Mouse (Mus musculus) frontal cortex, postnatal 10 days (tissue): ENCODE measurements at regions not wholly inside any gene's neighbourhood (a gene's known extent, or its start where the extent isn't known, plus 50 kb on each side); places are given as distances from the start of the nearest gene placed in this dataset.

Experiments used
- DNase-seq, 2 experiments: peaks; one replicate each; pipeline ENCODE4 v3.0.0; 2022; ENCODE audit warnings: low spot score in 2 of 2, mixed read lengths in 1 of 2

DNA sequence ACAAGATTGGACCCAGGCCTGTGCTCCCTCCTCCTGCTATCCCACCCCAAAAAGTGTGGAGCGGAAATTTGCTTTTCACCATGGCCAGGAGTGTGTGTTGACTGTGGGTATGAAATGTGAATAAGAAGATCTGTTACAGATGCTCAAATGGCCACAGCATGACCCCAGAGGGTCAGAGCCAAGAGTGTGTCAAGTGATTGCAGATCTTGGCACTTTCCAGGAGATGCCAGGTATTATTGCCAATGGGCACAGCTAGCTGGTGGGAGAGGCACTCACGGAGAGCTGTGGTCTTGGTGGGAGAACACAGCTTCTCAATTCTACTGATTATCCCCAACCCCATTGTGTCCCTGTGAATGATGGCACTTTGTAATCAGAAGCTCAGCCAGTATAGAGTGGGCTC lies 62.7 kb downstream of the Smim20 start:
- no peak for DNase-seq

GRCm38 (mm10) chr5:53336704-53337103 lies 69.8 kb downstream of the Smim20 start:
- DNase-seq: no peak

GRCm38 (mm10) chr5:53337816-53338215 lies 70.9 kb downstream of the Smim20 start:
- no peak for DNase-seq

GRCm38 (mm10) chr5:53345164-53345563 lies 78.3 kb downstream of the Smim20 start:
- no peak for DNase-seq

DNA sequence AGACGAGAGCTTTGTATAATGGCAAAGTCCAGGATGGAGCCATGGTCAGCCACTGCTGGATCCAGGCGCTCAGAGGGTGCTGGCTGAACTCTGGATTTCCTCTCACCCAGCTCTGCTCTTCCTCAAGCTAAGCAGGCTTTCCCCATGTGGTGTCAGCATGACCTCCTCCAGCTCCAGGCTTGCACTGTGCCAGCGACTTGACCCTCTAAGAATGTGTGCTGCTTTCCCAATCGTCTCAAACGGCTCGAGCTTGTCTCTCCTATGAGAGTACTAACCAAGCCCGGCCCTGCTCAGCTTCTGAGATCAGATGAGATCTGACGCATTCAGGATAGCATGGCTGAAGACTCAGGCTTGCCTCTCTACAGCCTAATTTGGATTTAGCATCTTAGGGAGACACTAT lies 79.1 kb downstream of the Smim20 start:
- DNase-seq: no peak

DNA sequence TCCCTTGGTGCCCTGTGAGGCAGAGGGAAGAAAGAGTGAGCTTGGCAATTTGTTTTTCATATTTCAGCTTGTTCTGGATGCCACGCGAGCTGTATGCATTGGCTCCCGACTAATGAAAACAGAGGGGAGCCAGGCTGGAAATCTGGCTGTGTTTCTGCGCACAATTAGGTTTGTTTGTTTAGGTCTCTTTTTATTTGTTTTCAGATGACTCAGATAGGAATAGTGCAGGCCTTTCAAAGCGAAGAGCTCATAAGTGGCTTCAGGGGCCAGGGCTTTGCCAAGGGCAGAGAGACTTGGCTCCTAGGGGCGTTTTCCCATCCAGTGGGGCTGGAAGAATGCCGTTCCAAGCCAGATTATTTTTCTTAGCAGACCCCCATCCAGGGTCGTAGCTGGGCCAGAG lies 79.9 kb downstream of the Smim20 start:
- no peak for DNase-seq

- no peak for DNase-seq
These were observed 86.0 kb downstream of the Smim20 start for GRCm38 (mm10) chr5:53352852-53353251.

DNA sequence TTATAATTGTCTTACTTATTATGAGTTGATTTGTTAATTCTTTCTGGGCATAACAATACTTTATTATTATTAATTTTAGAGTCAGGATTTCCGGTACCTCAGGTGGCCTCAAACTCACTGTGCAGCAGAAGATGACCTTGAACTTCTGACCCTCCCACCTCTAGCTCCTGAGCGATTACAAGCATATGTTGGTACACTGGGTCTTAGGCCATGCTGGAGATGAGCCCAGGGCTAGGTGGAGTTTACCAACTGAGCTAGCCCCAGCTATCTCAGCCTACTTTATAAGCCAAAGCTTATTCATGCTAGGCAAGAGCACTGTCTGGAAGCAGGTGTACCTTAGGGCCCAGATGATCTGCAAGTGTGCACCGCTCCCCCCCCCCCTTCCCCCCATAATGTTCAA lies 87.4 kb downstream of the Smim20 start:
- DNase-seq: no peak

GRCm38 (mm10) chr5:53355069-53355468 lies 88.2 kb downstream of the Smim20 start:
- peak; percentile 58 to 82 for DNase-seq

GRCm38 (mm10) chr5:53357086-53357608 lies 90.3 kb downstream of the Smim20 start:
- no peak for DNase-seq

GRCm38 (mm10) chr5:53358181-53358580 lies 91.3 kb downstream of the Smim20 start:
- no peak for DNase-seq

- no peak for DNase-seq
These were observed 93.0 kb downstream of the Smim20 start for GRCm38 (mm10) chr5:53359887-53360286.

DNA sequence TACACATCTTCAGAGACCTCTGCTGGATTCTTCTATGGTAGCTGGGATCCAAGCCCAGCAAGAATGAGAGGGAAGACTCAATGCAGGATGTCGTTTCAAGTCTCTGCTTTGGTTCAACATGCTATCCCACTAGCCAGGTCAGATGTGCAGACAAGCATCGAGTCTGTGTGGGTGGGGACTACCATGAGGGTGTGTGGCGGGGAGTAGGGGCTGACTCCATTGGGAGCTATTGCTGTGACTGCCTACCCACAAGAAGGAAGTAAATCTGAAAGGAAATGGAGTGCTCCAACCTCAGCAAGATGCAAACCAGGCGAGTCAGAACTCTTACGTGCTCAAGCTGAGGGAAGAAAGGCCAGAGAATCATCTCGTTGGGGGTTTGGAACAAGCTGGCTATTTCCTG lies 94.4 kb downstream of the Smim20 start:
- DNase-seq: no peak

GRCm38 (mm10) chr5:53363898-53364297 lies 97.0 kb downstream of the Smim20 start:
- DNase-seq: no peak

- peak in 1 of 2 experiments; percentile 18 for DNase-seq
These were observed 98.9 kb upstream of the Rbpj start for GRCm38 (mm10) chr5:53366882-53367561.

GRCm38 (mm10) chr5:53370272-53370671 lies 95.7 kb upstream of the Rbpj start:
- DNase-seq: no peak

DNA sequence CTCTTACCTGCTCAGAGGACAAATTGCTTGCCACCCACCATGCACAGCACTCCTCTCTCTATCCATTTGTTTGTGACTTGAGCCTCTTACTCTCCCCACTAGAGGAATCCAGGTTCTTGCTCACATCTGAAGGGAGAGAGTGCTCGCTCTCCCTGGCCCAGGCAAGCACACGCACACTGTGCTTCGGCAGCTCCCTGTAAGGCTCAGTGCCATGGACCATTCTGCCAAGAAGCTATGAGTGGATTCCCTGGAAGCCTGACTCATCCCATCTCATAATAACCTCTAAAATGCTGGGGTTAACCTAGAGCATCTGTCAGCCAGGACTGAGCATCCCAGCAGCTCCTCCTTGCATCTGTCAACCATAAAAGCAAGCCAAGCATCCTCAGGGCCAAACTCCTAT lies 94.3 kb upstream of the Rbpj start:
- no peak for DNase-seq

DNA sequence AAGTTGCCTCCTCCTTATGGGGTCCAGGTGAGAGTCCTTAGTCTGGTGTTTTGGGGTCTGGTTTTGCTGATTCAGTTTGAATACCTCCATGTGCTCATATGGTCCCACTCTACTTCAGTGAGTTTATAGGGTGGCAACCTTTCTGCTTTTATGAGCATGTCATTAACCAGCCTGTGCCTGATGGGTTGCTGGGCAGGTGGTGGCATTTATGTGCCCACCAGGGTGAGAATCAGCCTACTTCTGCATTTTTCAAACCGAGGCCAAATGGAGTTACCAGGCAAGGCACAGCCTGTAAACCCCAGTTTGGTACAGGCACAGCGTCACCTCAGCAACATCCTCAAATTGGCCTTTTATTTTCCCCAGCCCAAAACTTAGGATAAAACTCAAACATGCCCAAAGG lies 92.6 kb upstream of the Rbpj start:
- DNase-seq: no peak

GRCm38 (mm10) chr5:53376856-53377255 lies 89.1 kb upstream of the Rbpj start:
- DNase-seq: no peak

DNA sequence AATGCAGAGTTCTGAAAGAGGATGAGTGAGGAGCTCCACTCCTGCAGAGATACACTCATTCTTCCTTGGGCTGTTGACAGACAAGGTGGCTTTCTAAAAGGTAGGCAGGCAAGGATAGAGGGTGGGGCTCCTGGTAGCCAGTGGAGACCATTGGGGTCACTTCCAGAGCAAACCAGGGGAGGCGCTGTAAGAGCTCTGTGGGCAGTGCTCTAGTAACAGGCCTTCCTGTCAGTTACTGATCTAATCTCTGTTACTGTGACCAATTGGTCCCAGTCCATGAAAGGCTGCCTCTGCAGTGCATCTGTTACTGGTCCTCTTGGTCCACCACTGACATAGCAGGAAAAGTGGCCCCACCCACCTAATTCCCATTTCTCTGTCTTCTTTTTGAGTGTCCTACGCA lies 88.3 kb upstream of the Rbpj start:
- DNase-seq: no peak

DNA sequence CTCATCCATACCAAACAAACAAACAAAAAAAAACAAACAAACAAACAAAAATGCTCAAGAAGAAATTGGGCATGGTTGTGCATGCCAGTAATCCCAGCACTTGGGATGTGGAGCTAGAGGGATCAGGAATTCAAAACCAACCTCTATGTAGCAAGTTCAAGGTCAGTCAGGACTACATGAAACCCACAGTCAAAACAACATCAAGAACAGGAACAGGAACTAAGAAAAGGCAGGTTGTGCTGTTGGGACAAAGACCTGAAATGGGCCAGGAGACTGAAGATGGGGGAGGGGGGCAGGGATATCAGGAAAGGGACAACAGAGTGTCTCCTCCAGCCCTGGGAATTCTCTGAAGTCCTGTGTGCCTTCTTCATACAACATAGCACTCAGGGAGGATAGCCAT lies 87.8 kb upstream of the Rbpj start:
- no peak for DNase-seq

DNA sequence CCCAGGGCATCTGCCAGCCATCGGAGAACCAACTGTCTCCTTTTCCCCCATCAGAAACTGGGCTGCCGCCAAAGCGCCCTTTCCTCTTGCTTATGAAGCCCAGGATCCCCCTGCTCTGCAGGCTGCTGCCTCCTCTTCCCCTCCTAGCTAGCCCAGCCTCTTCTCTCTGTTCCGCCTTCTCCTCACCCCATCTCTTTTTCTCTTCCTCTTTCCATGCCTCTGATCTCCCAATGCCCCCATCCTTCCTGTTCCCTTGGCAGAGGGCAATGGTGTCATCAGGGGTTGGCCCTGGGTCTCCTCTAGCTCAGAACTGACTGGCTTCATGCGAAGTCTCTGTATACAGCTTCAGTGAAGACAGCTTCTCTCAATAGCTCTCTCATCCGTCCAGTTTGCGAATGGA lies 87.4 kb upstream of the Rbpj start:
- DNase-seq: no peak

- DNase-seq: no peak
These were observed 86.3 kb upstream of the Rbpj start for GRCm38 (mm10) chr5:53379612-53380011.

- DNase-seq: no peak
These were observed 85.7 kb upstream of the Rbpj start for GRCm38 (mm10) chr5:53380203-53380602.
